9 mouse cellular contexts compared by ENCODE assay signal in the genomic region with DNA sequence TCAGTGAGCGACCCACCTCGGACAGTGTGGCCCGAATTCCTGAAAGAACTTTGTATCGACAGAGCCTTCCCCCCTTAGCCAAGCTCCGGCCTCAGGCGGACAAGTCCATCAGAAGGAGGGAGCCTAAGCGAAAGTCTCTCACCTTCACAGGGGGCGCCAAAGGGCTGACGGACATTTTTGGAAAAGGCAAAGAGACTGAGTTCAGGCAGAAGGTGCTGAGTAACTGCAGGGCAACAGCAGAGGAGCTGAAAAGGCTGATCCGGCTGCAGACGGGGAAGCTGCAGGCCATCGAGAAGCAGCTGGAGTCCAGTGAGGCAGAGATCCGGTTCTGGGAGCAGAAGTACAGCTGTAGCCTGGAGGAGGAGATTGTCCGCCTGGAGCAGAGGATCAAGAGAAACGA. TPM values are rescaled to one million over a fixed set of nuclear protein-coding genes. Genes with fewer than 3 reads are reported as not detected.
DNase-seq lines count a peak whose midpoint lies in the region; TF ChIP-seq lines count a peak whose summit lies in the region.
"Had no signal": no experiment of that assay in that cellular context is flagged by ENCODE, and none has a peak within 500 bp of the region (broad histone marks: within the 10 kb centered on the region; RNA-seq: fewer than 3 reads in every experiment).

No protein-coding gene starts in this region.

- in situ Hi-C loops in ES-E14 (cut with MboI; ENCODE audit: low sequenced_read_pairs in 2 of 2, unreplicated experiment in 2 of 2), result no loop called here

- H3K27me3 ChIP-seq in heart, embryonic 10.5 days (ENCODE audit: insufficient read depth, poor library complexity, severe bottlenecking), result no peaks in the 10 kb centered on the region

- H3K4me3 ChIP-seq in heart, embryonic 10.5 days, result no peak overlapping the region
- H3K4me3 ChIP-seq in ES-E14 (ENCODE audit: insufficient read depth in 1 of 2, low read depth in 1 of 2, low read length in 2 of 2, poor library complexity in 1 of 2, severe bottlenecking in 1 of 2), result peak overlapping the region; percentile 15 to 45; a peak in 3 of 4 replicates
- H3K4me3 ChIP-seq in embryonic fibroblast, embryonic 13.5 days (ENCODE audit: insufficient read depth, low read length), result no peak overlapping the region

- H3K9ac ChIP-seq in ES-E14 (ENCODE audit: insufficient read depth, low read depth, low read length, poor library complexity, severe bottlenecking), result 0 out of 2 replicates have a peak overlapping the region, but pooled peaks have one; percentile 5

- peak; percentile 1; the same call in 1 of the 2 replicates for TF ChIP-seq CTCF in embryonic fibroblast, embryonic 13.5 days (IDR thresholded peaks at IDR 0.05; ENCODE audit: borderline replicate concordance, insufficient read depth, low read length)

- 25% methylated on average over 15 of the region's 15 CpGs for WGBS in heart, embryonic 10.5 days

- no peak for DNase-seq in heart, embryonic 10.5 days (ENCODE audit: low spot score)
- no peak for DNase-seq in heart, adult 9 months (ENCODE audit: low spot score in 2 of 2)
- peak; percentile 34 for DNase-seq in left cerebral cortex, postnatal 4 days
- DNase-seq in left cerebral cortex, adult 9 months (ENCODE audit: low spot score in 2 of 2), result no peak
- DNase-seq in ES-E14 (ENCODE audit: low read depth, low spot score), result no peak
- no peak for DNase-seq in frontal cortex, postnatal 36 days (ENCODE audit: low spot score in 2 of 2)
- DNase-seq in layer of hippocampus, adult 9-11 months, result no peak
- DNase-seq: retina, postnatal 1 day had no signal

- H3K27ac ChIP-seq in heart, embryonic 10.5 days, result peak overlapping the region; percentile 26; the same call in 1 of the 2 replicates
- H3K27ac ChIP-seq in ES-E14 (ENCODE audit: insufficient read depth, low read depth, low read length, poor library complexity, severe bottlenecking), result no peak overlapping the region
- H3K27ac ChIP-seq in embryonic fibroblast, embryonic 13.5 days (ENCODE audit: insufficient read depth, low read length), result no peak overlapping the region

- H3K9me3 ChIP-seq in heart, embryonic 10.5 days, result no peaks in the 10 kb centered on the region
- H3K9me3 ChIP-seq in ES-E14 (ENCODE audit: control insufficient read depth, insufficient read depth, low read depth, low read length), result no peaks in the 10 kb centered on the region

- H3K36me3 ChIP-seq in heart, embryonic 10.5 days, result peaks cover 59% of the 10 kb centered on the region
- no peaks in the 10 kb centered on the region; the same call in 1 of the 2 replicates for H3K36me3 ChIP-seq in ES-E14 (ENCODE audit: control insufficient read depth, insufficient read depth, low read length, poor library complexity, severe bottlenecking)

- peaks cover 10% of the 10 kb centered on the region for H3K4me1 ChIP-seq in heart, embryonic 10.5 days
- H3K4me1 ChIP-seq in ES-E14 (ENCODE audit: control insufficient read depth in 2 of 2, insufficient read depth in 2 of 2, low read length in 2 of 2, poor library complexity in 1 of 2), result no peaks in the 10 kb centered on the region
- no peaks in the 10 kb centered on the region for H3K4me1 ChIP-seq in embryonic fibroblast, embryonic 13.5 days (ENCODE audit: control insufficient read depth, insufficient read depth, low read length)

- intact Hi-C loops in left cerebral cortex, postnatal 4 days (cut with DNase I), result loop anchor here (10.0 kb wide), 1 partner anchor 380 kb away; no protein-coding TSS in a partner anchor

- no peak for TF ChIP-seq POLR2A in embryonic fibroblast, embryonic 13.5 days (IDR thresholded peaks at IDR 0.05; ENCODE audit: low read depth, low read length)

TF ChIP-seq in ES-E14, 5 proteins besides CTCF, POLR2A, EP300 and RAD21:
- TF ChIP-seq ZNF384 (IDR thresholded peaks at IDR 0.05; ENCODE audit: low read depth, low read length) (no peak), MAFK (IDR thresholded peaks at IDR 0.05; ENCODE audit: insufficient read depth, low read depth, low read length) (no peak), HCFC1 (IDR thresholded peaks at IDR 0.05; ENCODE audit: borderline replicate concordance, insufficient read depth, low read length) (no peak), CHD2 (IDR thresholded peaks at IDR 0.05; ENCODE audit: low read depth, low read length) (no peak), ZC3H11A (IDR thresholded peaks at IDR 0.05; ENCODE audit: borderline replicate concordance, low read depth, low read length) (no peak)

RNA-seq across cellular contexts. Expression of a gene that starts 50.2 kb away (rescaled TPM):
- 3.8 and 7.4 TPM in 2 replicates for polyA plus RNA-seq in heart, embryonic 10.5 days (2016; fragmentation: Nextera tagmentation; extraction: Ambion mirVana)
- 1 to 10 TPM; 5.2 to 6.0 TPM for total RNA-seq in left cerebral cortex, postnatal 4 days (2021)
- 0.16 and 0.54 TPM in 2 replicates for total RNA-seq in ES-E14 (2012; rRNA removed)
- 8.0 and 9.3 TPM in 2 replicates for polyA plus RNA-seq in embryonic fibroblast, embryonic 13.5 days (2011; ENCODE audit: insufficient read length, low read depth, missing spikeins)

Comparison
In these comparisons a context has a peak if more than half of its experiments do, and no peak if none do; other contexts are left out.
1. H3K4me3 ChIP-seq: peak in ES-E14 (2 of 2); none in heart, embryonic 10.5 days (single experiment) and embryonic fibroblast, embryonic 13.5 days (single experiment).